Mouse (Mus musculus) ovary, postnatal 10 days (tissue): ENCODE measurements around the gene Olfr494.

ENCODE experiments used
- DNase-seq: peaks from one replicate; pipeline ENCODE4 v3.0.0; 2022; ENCODE audit warnings: low spot score

The Olfr494 gene

GRCm38 (mm10) chr7:108365035-108365434, at the start of gene Olfr494:
TSS of gene Olfr494 (plus strand) at chr7:108365335.
- no peak for DNase-seq

GRCm38 (mm10) chr7:108323574-108323973, 41.6 kb upstream of the Olfr494 start, which contains the start of gene Olfr492:
TSS of gene Olfr492 (minus strand) at chr7:108323674.
- DNase-seq: no peak

GRCm38 (mm10) chr7:108346879-108347278, 18.3 kb upstream of the Olfr494 start, which contains the start of gene Olfr493:
TSS of gene Olfr493 (minus strand) at chr7:108346979.
- no peak for DNase-seq

- no peak for DNase-seq
Observed at GRCm38 (mm10) chr7:108392867-108393266, 27.7 kb downstream of the Olfr494 start, which contains the start of gene Olfr495. TSS of gene Olfr495 (plus strand) at chr7:108393167.
